Mouse (Mus musculus) gastrocnemius, postnatal 36 days (tissue): ENCODE data around the gene Prim2. TPM values are rescaled to one million over a fixed set of nuclear protein-coding genes. Genes with fewer than 3 reads are reported as not detected.
"Not testable (repeated sequence)": the region's sequence is repeated elsewhere in the genome, so short reads cannot be mapped to it uniquely, and the experiment has no call there.

Source experiments
- DNase-seq, 2 experiments: peaks; one replicate each; pipeline ENCODE4 v3.0.0; 2022
- intact Hi-C: fragments of 180-260 bp; cut with DNase I; formaldehyde crosslinking; loops from one replicate; pipeline ENCODE4 v1.15.1; 2025
- total RNA-seq, 2 experiments: library from RNA; stranded (reverse); gene quantifications; 2 replicates each; pipeline ENCODE4 v1.2.3; 2021

Gene Prim2
- total RNA-seq, 2 experiments from 2014 or later, result 0.87 to 1.1 TPM

- DNase-seq, intact Hi-C loops: not testable (repeated sequence)
Measured at GRCm38 (mm10) chr1:33616642-33617041, 53.0 kb downstream of the Prim2 start.

- intact Hi-C loops, result no loop called here
- no peak for DNase-seq
Measured at GRCm38 (mm10) chr1:33612100-33612499, 57.5 kb downstream of the Prim2 start.

DNA sequence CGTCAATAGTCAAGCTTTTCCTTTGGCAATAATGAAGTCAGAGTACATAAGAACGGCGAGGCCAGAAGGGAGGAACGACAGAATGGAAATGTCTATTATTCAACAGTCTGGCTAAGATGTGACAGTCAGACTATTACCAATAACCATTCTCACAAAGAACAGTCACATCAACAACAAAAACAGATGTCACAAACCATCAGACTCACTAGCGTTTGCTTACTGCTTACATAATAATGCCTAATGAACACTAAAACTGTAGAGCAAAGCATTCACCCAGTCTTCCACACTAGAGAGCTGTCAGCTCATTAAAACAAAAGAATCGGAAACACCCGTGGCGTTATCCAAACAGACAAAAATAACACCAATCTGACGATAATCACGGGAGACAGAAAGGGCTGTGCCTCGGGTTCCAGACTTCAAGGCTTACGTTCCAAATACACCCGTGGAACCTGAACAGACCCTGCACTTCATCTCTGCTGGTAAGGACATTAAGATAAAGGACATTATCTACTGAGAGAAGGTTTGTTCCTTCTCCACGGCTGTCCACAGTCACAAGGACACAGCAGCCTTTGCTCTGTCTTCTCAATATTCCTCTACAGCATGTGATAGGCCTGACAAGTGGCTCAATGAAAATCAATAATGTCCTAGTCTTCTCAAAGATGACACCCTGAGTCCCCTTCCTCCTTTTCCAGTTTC lies 59.4 kb downstream of the Prim2 start:
- no peak for DNase-seq
- intact Hi-C loops, result no loop called here

GRCm38 (mm10) chr1:33608133-33608532 lies 61.5 kb downstream of the Prim2 start:
- intact Hi-C loops, result no loop called here
- DNase-seq, result no peak

- DNase-seq, result no peak
- intact Hi-C loops, result no loop called here
Measured at GRCm38 (mm10) chr1:33604087-33604699, 65.4 kb downstream of the Prim2 start.

DNA sequence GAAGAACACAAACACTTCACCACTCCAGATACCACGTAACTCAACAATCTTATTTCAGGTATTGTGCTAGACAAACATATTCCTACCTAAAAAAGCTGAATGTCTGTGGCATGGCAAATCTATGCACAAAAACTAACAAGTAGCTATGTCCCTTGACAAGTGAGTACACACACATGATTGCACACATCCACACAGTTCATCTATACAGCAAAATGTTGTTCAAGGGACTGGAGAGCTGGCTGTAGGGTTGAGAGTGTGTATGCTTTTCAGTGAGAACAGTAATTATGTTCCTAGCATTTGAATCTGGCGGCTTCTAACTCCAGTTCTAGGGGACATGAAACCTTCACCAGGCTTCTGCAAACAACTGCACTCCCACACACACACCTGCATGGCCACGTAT lies 69.9 kb downstream of the Prim2 start:
- intact Hi-C loops, result no loop called here
- DNase-seq, result no peak

GRCm38 (mm10) chr1:33599019-33599667 lies 70.5 kb downstream of the Prim2 start:
- intact Hi-C loops, result no loop called here
- DNase-seq, result no peak

DNA sequence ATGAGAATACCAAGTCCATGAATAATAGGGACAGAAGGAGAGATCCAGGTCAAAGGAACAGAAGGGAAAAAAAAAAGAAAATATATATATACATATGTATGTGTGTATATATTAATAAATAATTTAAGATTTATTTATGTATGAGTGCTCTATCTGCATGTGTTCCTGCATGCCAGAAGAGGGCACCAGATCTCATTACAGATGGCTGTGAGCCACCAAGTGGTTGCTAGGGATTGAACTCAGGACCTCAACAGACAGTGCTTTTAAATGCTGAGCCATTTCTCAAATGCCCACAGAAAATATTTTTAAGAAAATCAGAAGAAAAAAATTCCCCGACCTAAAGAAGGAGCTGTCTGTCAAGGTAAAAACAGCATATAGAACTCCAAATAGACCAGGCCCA lies 72.6 kb downstream of the Prim2 start:
- DNase-seq, result no peak
- intact Hi-C loops, result no loop called here

DNA sequence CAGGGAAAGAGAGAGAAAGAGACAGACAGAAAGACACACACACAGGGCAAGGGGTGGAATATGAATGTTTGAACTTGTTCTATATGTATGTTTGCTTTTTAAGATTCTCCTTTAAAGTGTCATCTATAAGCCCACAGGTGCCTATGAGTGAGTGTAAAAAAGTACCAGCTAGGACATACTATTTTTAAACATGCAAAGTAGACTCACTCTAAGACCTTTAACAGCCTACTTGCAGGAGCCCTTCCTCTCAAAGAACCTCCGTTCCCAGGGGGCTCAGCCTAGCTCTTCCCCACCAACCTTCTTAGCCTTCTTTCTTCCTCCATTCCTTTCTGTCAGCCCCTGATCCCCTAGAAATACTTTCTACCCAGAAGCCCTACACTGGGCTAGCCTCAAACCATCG lies 73.7 kb downstream of the Prim2 start:
- intact Hi-C loops, result no loop called here
- DNase-seq, result no peak

DNA sequence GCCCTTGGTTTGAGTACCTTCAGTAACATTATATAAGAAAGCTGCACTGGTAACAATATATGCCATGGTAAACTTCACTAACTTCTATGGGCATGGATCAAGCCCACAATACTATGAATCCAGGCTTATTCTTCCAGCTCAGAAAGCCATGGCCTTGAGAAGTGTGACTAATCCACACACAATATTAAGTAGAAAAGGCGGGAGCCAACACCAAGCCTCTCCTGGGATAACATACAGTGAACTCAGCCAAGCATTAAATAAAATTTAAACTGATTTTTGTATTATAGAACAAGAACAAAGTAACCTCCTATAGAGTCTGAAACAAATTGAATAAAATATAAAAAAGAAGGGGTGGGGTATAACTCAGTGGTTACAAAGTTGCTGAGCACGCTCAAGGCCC lies 74.6 kb downstream of the Prim2 start:
- intact Hi-C loops, result no loop called here
- DNase-seq, result no peak

DNA sequence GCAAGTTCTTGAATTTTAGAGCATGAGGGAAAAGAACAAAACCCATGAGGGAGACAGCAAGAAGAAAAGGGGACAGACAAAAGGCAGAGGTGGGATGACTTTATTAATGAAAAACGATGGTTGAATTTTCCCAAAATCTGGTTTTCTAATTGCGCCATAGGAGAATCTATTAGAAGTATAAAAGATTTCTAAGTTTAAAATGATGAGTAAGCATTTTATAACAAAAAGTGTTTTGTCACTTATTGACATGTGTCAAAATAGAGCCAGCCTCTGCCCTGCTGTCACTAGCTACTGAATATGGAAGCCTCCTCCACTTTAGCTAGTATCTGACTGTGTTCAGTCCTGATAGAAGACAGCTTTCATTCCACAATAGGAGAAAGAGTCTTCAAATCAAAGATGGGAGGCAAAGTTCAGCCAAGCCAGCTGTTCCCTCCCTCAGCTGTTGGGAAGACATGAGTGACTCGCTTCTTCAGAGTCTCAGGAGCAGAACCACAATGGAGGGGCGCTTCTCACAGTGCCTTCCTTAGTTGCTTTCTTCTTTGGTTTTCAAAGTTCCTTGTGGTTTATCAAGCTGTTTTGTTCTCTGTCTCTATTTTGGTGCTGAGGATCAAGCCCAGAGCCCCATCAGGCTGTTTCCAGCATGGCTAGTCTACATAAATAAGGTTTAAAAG lies 75.7 kb downstream of the Prim2 start:
- no peak for DNase-seq
- intact Hi-C loops, result no loop called here

- DNase-seq, result no peak
- intact Hi-C loops, result no loop called here
Measured at GRCm38 (mm10) chr1:33591997-33592608, 77.5 kb downstream of the Prim2 start.

GRCm38 (mm10) chr1:33590556-33591411 lies 78.8 kb downstream of the Prim2 start:
- no peak for DNase-seq
- intact Hi-C loops, result no loop called here

GRCm38 (mm10) chr1:33589531-33589930 lies 80.1 kb downstream of the Prim2 start:
- intact Hi-C loops, result no loop called here
- no peak for DNase-seq

DNA sequence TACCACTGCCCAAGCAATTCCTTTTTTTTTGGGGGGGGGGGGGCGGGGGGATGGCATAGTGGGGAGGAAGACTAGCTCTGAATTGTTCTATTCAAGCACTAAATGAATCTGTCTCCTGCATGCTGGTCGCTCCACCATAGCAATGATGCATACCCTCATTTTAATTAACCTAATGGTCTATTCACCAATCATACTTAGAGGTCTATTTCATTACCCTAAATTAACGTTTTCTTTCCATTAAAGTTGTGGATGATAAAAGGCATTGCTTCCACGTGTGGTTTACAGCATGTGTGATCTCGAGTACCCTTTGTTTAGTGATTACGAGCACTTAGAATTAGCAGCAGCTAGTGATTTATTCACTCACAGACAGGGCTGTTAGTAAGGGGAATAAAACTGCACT lies 81.0 kb downstream of the Prim2 start:
- intact Hi-C loops, result no loop called here

DNA sequence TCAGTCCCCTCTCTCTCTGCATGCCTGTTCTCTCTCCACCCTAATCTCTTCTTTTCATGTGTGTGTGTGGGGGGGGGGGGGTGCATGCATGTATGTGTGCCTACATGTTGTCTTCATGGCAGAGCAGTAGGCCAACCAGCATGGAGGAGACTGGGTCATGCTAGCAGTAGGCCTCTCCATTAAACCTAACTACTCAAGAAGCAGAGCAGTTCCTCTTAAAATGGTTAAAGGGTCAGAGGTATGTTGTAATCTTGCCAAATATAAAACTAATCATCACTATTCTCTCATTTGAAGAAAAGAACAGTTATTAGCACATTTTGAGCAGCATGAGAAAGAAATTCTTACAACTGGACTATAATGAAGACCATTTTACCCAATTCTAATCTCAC lies 85.0 kb downstream of the Prim2 start:
- intact Hi-C loops, result loop anchor here (2.0 kb wide), 1 partner anchor 44 kb away; no protein-coding TSS in a partner anchor
- DNase-seq, result no peak

More for the DNA sequence above, 81.0 kb downstream of the Prim2 start:
- DNase-seq, result no peak

GRCm38 (mm10) chr1:33583817-33584589 lies 85.6 kb downstream of the Prim2 start:
- DNase-seq, result no peak
- intact Hi-C loops, result loop anchor here (2.0 kb wide), 1 partner anchor 45 kb away; no protein-coding TSS in a partner anchor

- DNase-seq, result no peak
- intact Hi-C loops, result no loop called here
Measured at GRCm38 (mm10) chr1:33578593-33578992, 91.0 kb downstream of the Prim2 start.

GRCm38 (mm10) chr1:33574459-33574858 lies 95.1 kb downstream of the Prim2 start:
- no peak for DNase-seq
- intact Hi-C loops, result no loop called here
